Mouse (Mus musculus): ENCODE results near the gene Tbx10.

- TF ChIP-seq POLR2A (IDR thresholded peaks at IDR 0.05; ENCODE audit: low read depth, low read length) (no peak), CTCF (IDR thresholded peaks at IDR 0.05; ENCODE audit: extremely low read depth, insufficient read length, insufficient replicate concordance, low read depth, low read length) (no peak)
Observed at GRCm38 (mm10) chr19:3996106-3996505, 3.6 kb downstream of the Tbx10 start.

Data from small intestine, adult 2 months (tissue).